8 mouse cellular contexts compared by ENCODE assay signal in genomic region chr2:103970041-103970790, GRCm38 (mm10). TPM values are rescaled to one million over a fixed set of nuclear protein-coding genes. Genes with fewer than 3 reads are reported as not detected.
DNase-seq lines count a peak whose midpoint lies in the region; ATAC-seq lines count a peak whose summit lies in the region.

No protein-coding gene starts in this region.

- H3K4me3 ChIP-seq in intestine, embryonic 16.5 days (ENCODE audit: low read length): peak overlapping the region; percentile 82
- H3K4me3 ChIP-seq in midbrain, embryonic 16.5 days (ENCODE audit: low read depth, low read length): peak overlapping the region; percentile 93

- DNase-seq in layer of hippocampus, adult 11-12 months (ENCODE audit: low spot score): peak; percentile 17
- DNase-seq in layer of hippocampus, adult 9-10 months (ENCODE audit: low spot score): no peak
- DNase-seq in embryo, embryonic 10 days (ENCODE audit: low spot score): peak; percentile 64
- DNase-seq in liver: peak; percentile 73
- peak; percentile 70 to 71 for DNase-seq in spleen, postnatal 36 days (ENCODE audit: low spot score in 2 of 2)

- no peaks in the 10 kb centered on the region for H3K36me3 ChIP-seq in intestine, embryonic 16.5 days (ENCODE audit: control insufficient read depth, insufficient read depth, low read length)
- H3K36me3 ChIP-seq in midbrain, embryonic 16.5 days (ENCODE audit: control insufficient read depth, insufficient read depth, low read length): no peaks in the 10 kb centered on the region

- H3K27ac ChIP-seq in intestine, embryonic 16.5 days (ENCODE audit: low read length): peak overlapping the region; percentile 29; the same call in 1 of the 2 replicates
- peak overlapping the region; percentile 85 for H3K27ac ChIP-seq in midbrain, embryonic 16.5 days (ENCODE audit: low read length)

- H3K4me1 ChIP-seq in intestine, embryonic 16.5 days (ENCODE audit: control insufficient read depth, insufficient read depth, low read length): peaks cover 4% of the 10 kb centered on the region
- H3K4me1 ChIP-seq in midbrain, embryonic 16.5 days (ENCODE audit: control insufficient read depth, insufficient read depth, low read length): peaks cover 16% of the 10 kb centered on the region

- no peaks in the 10 kb centered on the region for H3K9me3 ChIP-seq in intestine, embryonic 16.5 days (ENCODE audit: control insufficient read depth, low read length)
- H3K9me3 ChIP-seq in midbrain, embryonic 16.5 days (replicated peaks; ENCODE audit: control insufficient read depth, low read length, poor library complexity, severe bottlenecking): no peaks in the 10 kb centered on the region

- H3K4me2 ChIP-seq in intestine, embryonic 16.5 days (ENCODE audit: low read depth, low read length): peak overlapping the region; percentile 98
- peak overlapping the region; percentile 98 for H3K4me2 ChIP-seq in midbrain, embryonic 16.5 days (ENCODE audit: low read length)

- H3K27me3 ChIP-seq in intestine, embryonic 16.5 days (replicated peaks; ENCODE audit: control insufficient read depth, insufficient read depth, low read length): peaks cover 13% of the 10 kb centered on the region; the same call in 1 of the 2 replicates
- H3K27me3 ChIP-seq in midbrain, embryonic 16.5 days (ENCODE audit: control insufficient read depth, insufficient read depth, low read depth, low read length): no peaks in the 10 kb centered on the region

- peak overlapping the region; percentile 78 for H3K9ac ChIP-seq in intestine, embryonic 16.5 days (ENCODE audit: low read depth, low read length)
- peak overlapping the region; percentile 90 for H3K9ac ChIP-seq in midbrain, embryonic 16.5 days (ENCODE audit: low read depth, low read length)

- WGBS in intestine, embryonic 16.5 days: under 1% methylated on average over 71 of the region's 79 CpGs
- WGBS in midbrain, embryonic 16.5 days: 1% methylated on average over 63 of the region's 79 CpGs

- peak; percentile 46 for ATAC-seq in granulocyte monocyte progenitor cell, adult 5-6 weeks (replicated peaks; ENCODE audit: poor library complexity, severe bottlenecking)
- ATAC-seq in intestine, embryonic 16.5 days: peak; percentile 61
- ATAC-seq in midbrain, embryonic 16.5 days: peak; percentile 66

RNA-seq across cellular contexts. Expression of gene Lmo2, which starts 12.4 kb away (rescaled TPM):
- total RNA-seq in granulocyte monocyte progenitor cell, adult 5-6 weeks (2014; fragmentation: Nextera tagmentation): 334 and 343 TPM in 2 replicates
- total RNA-seq in granulocyte monocyte progenitor cell, adult 5-6 weeks (2017): 231 and 233 TPM in 2 replicates
- polyA plus RNA-seq in intestine, embryonic 16.5 days (2015; fragmentation: Nextera tagmentation; extraction: Ambion mirVana): 12.6 and 14.6 TPM in 2 replicates
- polyA plus RNA-seq in midbrain, embryonic 16.5 days (2015; fragmentation: Nextera tagmentation; extraction: Ambion mirVana): 25.5 and 29.0 TPM in 2 replicates

RNA-seq across cellular contexts. Expression of gene Fbxo3, which starts 57.3 kb away (rescaled TPM):
- total RNA-seq in granulocyte monocyte progenitor cell, adult 5-6 weeks (2014; fragmentation: Nextera tagmentation): 45.1 and 45.5 TPM in 2 replicates
- total RNA-seq in granulocyte monocyte progenitor cell, adult 5-6 weeks (2017): 57.4 and 64.1 TPM in 2 replicates
- polyA plus RNA-seq in intestine, embryonic 16.5 days (2015; fragmentation: Nextera tagmentation; extraction: Ambion mirVana): 53.2 and 54.8 TPM in 2 replicates
- polyA plus RNA-seq in midbrain, embryonic 16.5 days (2015; fragmentation: Nextera tagmentation; extraction: Ambion mirVana): 84.0 and 86.3 TPM in 2 replicates

RNA-seq across cellular contexts. Expression of gene 4931422A03Rik, which starts 57.9 kb away (rescaled TPM):
- not detected in 2 replicates for total RNA-seq in granulocyte monocyte progenitor cell, adult 5-6 weeks (2014; fragmentation: Nextera tagmentation)
- total RNA-seq in granulocyte monocyte progenitor cell, adult 5-6 weeks (2017): 0.98 TPM in 1 of 2 replicates, not detected in the other
- 1.0 and 1.6 TPM in 2 replicates for polyA plus RNA-seq in intestine, embryonic 16.5 days (2015; fragmentation: Nextera tagmentation; extraction: Ambion mirVana)
- polyA plus RNA-seq in midbrain, embryonic 16.5 days (2015; fragmentation: Nextera tagmentation; extraction: Ambion mirVana): 2.3 and 2.9 TPM in 2 replicates
